Mouse (Mus musculus): Measurements from ENCODE around the gene Ece2.
"Not testable (repeated sequence)": the region's sequence is repeated elsewhere in the genome, so short reads cannot be mapped to it uniquely, and the experiment has no call there.

Gene Ece2

DNA sequence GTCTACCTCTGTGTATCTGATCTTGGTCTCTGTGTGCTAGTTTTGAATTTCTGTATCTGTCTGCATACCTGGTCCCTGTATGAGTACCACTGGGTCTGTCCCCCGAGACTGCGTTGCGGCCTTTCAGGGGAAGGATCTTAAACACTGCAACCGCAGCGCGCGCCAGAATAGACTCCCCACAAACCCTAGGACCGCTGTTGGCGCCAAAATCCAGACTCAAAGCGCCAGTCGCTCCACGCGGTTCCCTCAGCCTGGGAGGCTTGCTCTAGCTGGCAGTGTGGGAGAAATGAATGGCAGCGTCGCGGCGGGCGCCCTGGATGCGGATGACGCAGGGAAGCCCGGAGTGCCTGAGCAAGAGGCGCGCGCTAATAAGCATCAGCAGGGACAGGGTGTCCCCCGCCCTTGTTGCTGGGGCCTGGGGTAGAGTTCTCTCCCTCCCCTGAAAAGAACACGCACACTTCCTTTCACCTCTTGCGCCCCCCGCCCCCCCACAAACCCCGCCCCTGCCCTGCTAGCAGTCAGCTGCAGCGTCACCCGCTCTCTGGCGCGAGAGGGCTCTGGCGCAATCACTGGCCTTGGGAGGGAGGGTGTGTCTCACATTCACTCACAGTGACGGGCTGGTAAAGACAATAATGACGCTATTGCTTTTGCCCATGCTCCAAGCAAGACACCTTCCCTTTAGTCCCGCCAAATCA is 7.5 kb upstream of the Ece2 start:
- intact Hi-C loops (cut with DNase I): no loop called here

- intact Hi-C loops (cut with DNase I): no loop called here
These were observed 6.4 kb upstream of the Ece2 start for GRCm38 (mm10) chr16:20623211-20623610.

DNA sequence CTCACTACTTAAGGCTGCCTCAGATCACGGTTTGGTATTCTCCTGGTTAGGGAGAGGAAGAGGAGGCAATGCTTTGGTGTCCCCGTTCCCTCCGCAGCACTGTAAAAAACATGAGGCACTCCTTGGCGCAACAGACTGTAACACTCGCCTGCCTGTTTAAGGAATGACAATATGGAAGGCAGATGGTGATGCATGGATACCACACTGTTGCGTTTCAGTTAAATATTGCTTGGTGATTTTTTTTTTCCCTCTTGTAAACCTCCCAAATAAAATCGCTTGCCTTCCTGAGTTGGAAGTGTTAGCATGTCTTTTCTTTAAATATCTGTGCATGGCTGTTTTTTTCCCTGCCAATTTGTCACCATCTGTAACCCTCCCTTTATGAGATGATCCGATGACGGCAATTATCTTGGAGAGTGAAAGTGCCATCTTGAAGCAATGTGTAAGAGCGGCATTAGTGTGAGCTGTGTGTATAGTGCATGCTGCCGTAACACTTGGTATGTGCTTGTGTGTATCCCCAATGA is 697 bp upstream of the Ece2 start:
- intact Hi-C loops (cut with DNase I): no loop called here

GRCm38 (mm10) chr16:20637410-20637809 is 7.8 kb downstream of the Ece2 start:
- intact Hi-C loops (cut with DNase I): no loop called here

DNA sequence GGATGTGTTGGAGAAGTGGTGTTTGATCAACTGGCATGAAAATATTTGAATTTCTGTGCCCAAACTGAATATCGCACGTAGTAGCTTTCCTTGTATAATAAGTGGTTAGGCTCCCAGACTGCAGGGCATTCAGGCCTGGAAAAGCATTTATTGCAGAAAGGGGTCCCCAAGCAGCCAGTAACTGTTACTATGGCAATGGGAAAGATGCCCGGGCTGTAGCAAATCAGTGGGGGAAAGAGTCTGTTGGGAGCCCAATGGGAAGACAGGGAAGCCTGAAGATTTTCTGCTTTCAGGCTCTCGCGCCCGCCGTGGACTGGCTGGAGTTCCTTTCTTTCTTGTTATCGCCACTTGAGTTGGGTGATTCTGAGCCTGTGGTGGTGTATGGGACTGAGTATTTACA is 8.7 kb downstream of the Ece2 start:
- intact Hi-C loops (cut with DNase I): no loop called here

DNA sequence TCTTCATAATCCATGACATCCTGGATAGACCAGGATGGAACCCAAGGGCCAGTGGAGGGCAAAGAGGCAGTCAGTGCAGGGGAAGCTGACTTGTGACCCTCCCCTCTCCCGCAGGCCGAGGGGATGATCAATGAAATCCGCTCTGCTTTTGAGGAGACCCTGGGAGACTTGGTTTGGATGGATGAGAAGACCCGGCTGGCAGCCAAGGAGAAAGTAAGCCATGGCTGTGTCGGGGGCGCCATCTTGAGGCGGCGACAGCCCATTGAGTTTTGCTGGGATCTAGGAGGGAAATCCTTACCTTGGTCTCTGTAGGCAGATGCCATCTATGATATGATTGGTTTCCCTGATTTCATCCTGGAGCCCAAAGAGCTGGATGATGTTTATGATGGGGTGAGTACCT is 12.5 kb downstream of the Ece2 start:
- intact Hi-C loops (cut with DNase I): loop anchor here (5.0 kb wide), 1 partner anchor 135 kb away; no protein-coding TSS in a partner anchor

DNA sequence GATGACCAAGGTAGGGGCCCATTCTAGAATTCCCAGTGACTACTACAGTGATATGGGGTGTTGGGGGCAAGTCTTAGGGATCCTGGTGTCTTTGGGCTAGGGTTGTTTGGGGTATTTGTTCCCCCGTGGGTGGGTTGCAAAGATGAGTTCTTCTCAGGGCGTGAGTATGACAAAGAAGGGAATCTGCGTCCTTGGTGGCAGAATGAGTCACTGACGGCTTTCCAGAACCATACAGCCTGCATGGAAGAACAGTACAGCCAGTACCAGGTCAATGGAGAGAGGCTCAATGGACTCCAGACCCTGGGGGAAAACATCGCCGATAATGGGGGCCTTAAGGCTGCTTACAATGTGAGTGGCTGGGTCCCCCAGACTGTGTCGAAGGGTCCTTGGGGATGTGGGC is 14.3 kb downstream of the Ece2 start:
- intact Hi-C loops (cut with DNase I): loop anchor here (5.0 kb wide), 1 partner anchor 137 kb away; no protein-coding TSS in a partner anchor

DNA sequence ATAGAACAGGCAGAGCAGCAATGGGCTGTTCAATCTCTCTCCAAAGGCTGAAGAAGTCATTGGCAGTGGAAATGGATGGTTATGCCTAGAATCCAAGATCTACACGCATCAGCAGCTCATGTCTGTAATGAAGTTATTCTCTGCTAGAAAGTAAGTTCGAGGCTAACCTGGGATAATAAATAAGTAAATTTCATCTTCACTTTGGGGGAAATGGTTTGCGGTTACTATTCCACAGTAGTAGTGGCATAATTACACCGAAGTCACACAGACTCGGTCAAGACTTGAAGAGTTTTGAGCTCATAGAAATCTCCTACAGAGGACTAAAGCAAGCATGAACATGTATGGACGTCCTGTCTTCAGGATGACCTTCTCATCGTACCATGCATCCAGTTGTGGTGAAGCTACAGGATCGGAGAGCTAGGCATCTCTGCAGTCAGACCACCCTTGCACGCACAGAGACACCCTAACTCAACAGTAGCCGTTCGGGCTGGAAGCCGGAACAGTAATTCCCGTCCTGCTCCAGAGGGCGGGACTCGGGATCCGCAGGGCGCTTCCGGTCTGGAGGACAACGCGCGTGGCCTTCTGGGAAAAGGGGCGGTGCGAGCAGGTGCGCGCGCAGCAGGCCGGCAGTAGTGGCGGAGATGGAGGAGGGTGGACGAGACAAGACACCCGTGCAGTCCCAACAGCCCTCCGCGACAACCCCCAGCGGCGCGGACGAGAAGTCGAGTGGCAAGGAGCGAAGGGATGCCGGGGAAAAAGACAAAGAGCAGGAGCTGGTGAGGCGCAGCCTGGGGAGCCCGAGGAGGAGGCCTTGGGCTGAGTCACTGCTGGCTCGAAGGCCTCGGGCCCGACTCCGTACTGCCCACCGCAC is 21.7 kb downstream of the Ece2 start, which contains the start of gene Psmd2:
Gene Psmd2 (plus strand): TSS at position 577 of the 871 bp plus-strand sequence.
- intact Hi-C loops (cut with DNase I): no loop called here

DNA sequence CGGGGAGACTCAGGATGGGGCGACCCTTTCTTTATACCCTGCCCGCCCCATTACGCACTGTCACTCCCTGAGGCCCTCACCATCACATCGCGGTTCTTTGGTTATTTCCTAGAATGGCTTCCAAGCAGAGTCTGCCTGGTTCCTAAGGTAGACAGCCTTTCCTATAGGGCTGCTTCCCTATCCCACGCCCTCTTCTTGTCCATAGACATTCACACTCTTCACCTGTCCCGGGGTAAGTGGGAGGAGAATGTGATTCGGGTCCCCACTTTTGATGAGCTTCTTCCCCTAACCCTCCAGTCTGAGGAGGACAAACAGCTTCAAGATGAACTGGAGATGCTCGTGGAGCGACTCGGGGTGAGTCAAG is 22.3 kb downstream of the Ece2 start:
- intact Hi-C loops (cut with DNase I): no loop called here

GRCm38 (mm10) chr16:20653315-20653714 is 23.7 kb downstream of the Ece2 start:
- intact Hi-C loops (cut with DNase I): no loop called here

DNA sequence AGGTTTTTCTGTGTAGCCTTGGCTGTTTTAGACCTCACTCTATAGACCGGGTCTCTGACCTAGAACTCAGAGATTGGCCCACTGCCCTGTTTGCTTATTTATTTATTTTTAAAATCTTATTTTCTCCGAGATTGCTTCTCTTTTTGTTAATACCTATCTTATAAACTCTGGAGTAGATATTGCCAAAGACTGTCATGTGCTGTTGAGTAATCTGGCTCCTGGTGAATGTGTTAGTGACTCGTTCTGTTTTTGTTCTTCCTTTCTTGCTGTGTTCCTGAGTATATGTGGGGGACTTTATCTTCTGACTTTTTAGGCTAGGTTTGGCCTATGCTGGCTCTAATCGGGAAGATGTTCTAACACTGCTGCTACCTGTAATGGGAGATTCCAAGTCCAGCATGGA is 28.0 kb downstream of the Ece2 start:
- intact Hi-C loops (cut with DNase I): no loop called here

- intact Hi-C loops (cut with DNase I): not testable (repeated sequence)
These were observed 38.4 kb downstream of the Ece2 start, which contains the start of gene Eif4g1 for GRCm38 (mm10) chr16:20668013-20668412. Gene Eif4g1 (plus strand): TSS chr16:20668313.

GRCm38 (mm10) chr16:20670291-20670690 is 40.7 kb downstream of the Ece2 start:
- intact Hi-C loops (cut with DNase I): loop anchor here (10.0 kb wide), 1 partner anchor 135 kb away; the partner anchor contains the start of gene Ap2m1

DNA sequence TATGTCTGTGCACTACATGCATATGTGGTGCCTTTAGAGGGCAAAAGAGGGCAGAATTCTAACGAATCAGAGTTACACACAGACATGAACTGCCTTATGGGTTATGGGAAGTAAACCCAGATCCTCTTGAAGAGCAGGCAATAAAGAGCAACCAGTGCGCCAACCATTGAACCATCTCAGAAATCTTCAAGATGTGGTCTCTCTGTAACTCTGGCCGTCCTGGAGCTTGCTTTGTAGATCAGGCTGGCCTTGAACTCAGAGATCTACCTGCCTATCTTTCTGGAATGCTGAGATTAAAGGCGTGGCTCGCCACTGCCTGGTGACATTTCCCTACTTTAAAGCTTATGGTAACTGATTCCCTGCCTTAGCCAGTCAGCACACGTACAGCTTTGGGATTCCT is 42.3 kb downstream of the Ece2 start:
- intact Hi-C loops (cut with DNase I): loop anchor here (10.0 kb wide), 1 partner anchor 137 kb away; the partner anchor contains the start of gene Ap2m1

DNA sequence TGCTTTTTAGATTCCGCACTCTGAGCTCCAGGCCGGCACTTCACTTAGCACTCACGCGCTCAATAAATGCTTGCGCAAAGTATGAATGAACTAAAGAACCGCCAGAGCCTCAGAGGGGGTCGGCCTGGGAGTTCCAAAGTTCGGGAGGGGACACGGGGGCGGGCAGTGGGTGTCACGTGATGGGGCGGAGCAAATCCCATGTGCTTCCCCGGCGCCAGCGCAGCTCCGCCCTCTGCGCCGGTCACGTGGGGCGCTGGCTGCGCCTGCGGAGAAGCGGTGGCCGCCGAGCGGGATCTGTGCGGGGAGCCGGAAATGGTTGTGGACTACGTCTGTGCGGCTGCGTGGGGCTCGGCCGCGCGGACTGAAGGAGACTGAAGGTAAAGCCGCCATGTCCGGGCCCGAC is 42.9 kb downstream of the Ece2 start:
- intact Hi-C loops (cut with DNase I): loop anchor here (10.0 kb wide), 1 partner anchor 138 kb away; the partner anchor contains the start of gene Ap2m1

- intact Hi-C loops (cut with DNase I): loop anchor here (10.0 kb wide), 1 partner anchor 138 kb away; the partner anchor contains the start of gene Ap2m1
These were observed 43.5 kb downstream of the Ece2 start for GRCm38 (mm10) chr16:20672965-20673705.

DNA sequence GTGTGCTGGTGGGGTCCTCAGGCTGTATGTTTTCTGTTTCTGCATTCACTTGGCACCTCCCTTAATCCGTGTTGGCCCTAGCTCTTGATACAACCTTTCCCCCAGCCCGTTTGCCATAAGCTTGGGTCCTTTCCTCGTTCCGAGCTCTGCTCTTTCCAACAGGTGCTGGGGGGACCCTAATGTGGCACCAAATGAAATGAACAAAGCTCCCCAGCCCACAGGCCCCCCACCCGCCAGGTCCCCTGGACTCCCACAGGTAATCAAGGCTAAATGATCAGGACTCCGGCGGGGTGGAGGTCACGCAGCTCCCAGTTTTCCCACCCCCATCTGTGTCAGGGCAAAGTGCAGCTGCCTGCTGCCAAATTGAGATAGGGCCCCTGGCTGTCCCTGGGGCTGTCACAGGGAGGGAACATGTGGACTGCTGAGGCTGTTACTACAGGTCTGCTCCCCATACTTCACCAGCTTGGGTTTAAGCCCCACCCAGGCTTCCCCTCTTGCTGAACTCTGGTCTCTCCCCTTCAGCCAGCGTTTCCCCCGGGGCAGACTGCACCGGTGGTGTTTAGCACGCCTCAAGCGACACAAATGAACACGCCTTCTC is 44.2 kb downstream of the Ece2 start:
- intact Hi-C loops (cut with DNase I): loop anchor here (10.0 kb wide), 1 partner anchor 139 kb away; the partner anchor contains the start of gene Ap2m1

DNA sequence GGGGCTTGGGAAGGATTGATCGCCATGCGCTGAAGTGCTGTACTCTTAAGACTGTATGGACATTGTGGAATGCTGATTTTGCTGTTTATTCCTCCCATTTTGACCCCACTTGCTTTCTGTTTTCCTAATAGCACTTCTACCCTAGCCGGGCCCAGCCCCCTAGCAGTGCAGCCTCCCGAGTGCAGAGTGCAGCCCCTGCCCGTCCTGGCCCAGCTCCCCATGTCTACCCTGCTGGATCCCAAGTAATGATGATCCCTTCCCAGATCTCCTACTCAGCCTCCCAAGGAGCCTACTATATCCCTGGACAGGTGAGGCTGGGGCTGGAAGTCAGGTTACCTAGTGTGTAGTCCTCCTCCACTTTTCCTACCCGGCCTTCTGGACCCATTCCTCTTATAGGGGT is 45.6 kb downstream of the Ece2 start:
- intact Hi-C loops (cut with DNase I): loop anchor here (5.0 to 10.0 kb wide), 2 partner anchors 37 to 140 kb away; partner anchors contain the start of gene Ap2m1

DNA sequence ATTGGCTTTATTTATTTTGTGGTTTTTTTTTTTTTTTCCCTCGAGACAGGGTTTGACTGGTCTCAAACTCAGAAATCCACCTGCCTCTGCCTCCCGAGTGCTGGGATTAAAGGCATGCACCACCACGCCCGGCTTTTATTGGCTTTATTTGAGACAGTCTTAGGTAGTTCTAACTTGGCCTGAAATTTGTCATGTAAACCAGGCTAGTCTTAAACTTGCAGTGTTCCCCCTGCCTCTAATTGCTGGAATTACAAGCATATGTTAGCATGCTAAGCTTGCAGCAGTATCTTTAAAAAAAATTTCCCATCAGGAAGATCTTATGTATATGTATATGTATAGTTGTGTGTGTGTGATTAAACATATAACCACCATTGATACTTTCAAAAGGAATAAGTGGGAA is 47.1 kb downstream of the Ece2 start:
- intact Hi-C loops (cut with DNase I): loop anchor here (5.0 to 10.0 kb wide), 2 partner anchors 36 to 142 kb away; partner anchors contain the start of gene Ap2m1

DNA sequence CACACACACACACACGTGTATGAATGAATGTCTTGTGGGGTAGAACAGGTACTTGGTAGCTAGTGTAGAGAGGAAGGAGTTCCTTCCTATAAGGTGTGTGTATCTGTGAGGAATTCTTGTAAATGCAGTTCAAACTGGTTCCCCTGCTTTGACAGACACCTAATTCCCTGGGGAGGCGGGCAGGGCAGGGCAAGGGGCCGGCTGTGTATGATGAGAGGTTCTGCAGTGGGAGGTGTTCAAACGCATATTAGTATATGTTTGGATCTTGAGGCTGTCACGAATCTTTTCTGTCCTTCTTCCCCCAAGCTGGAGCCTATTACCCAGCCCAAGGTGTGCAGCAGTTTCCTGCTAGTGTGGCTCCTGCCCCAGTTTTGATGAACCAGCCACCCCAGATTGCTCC is 47.8 kb downstream of the Ece2 start:
- intact Hi-C loops (cut with DNase I): loop anchor here (5.0 to 10.0 kb wide), 2 partner anchors 35 to 143 kb away; partner anchors contain the start of gene Ap2m1

Measured in adrenal gland (tissue).